Mouse (Mus musculus): ENCODE results near the gene Auh. TPM values are rescaled to one million over a fixed set of nuclear protein-coding genes. Genes with fewer than 3 reads are reported as not detected.

Gene Auh
- polyA plus RNA-seq, 1 experiment from 2014 or later, result 45.1 TPM

DNA sequence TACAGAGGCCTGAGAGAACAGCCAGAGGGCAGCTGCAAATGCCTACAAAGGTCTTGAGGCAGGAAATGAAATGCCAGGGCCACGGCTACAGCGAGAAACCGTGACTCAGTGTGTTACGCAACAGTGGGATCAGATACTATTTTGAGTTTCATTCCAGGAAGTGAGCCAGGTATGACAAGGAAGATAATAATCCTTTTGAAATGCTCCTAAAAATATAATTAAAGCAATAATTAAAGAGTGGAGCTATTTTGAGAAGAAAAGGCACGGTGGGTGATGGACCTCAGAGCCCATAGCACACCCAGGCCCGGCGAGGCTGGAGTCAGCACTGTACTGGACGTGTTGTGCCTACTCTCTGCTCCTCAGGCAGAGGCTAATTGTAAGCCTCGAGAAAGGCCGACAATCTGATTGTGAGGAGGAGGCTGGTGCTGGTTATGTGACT is 37.4 kb downstream of the Auh start:
- Histone ChIP-seq H3K27me3 (replicated peaks; ENCODE audit: control insufficient read depth, insufficient read depth, low read length) (no peaks in the 10 kb centered on the region), H3K9ac (ENCODE audit: low read depth, low read length) (no peak overlapping the region), H3K27ac (ENCODE audit: low read length) (peak overlapping the region; percentile 75), H3K4me1 (ENCODE audit: control insufficient read depth, insufficient read depth, low read length) (peaks cover 7% of the 10 kb centered on the region), H3K4me3 (ENCODE audit: low read length) (no peak overlapping the region), H3K4me2 (ENCODE audit: low read depth, low read length) (no peak overlapping the region), H3K36me3 (ENCODE audit: control insufficient read depth, insufficient read depth, low read length) (no peaks in the 10 kb centered on the region), H3K9me3 (ENCODE audit: control insufficient read depth, low read length) (no peaks in the 10 kb centered on the region)
- peak; percentile 91 for ATAC-seq
- WGBS, result 48% methylated on average over 10 of the region's 10 CpGs

GRCm38 (mm10) chr13:52890313-52890712 is 39.2 kb downstream of the Auh start:
- no peak for ATAC-seq
- Histone ChIP-seq H3K9ac (ENCODE audit: low read depth, low read length) (no peak overlapping the region), H3K36me3 (ENCODE audit: control insufficient read depth, insufficient read depth, low read length) (no peaks in the 10 kb centered on the region), H3K27me3 (replicated peaks; ENCODE audit: control insufficient read depth, insufficient read depth, low read length) (no peaks in the 10 kb centered on the region), H3K27ac (ENCODE audit: low read length) (no peak overlapping the region), H3K4me1 (ENCODE audit: control insufficient read depth, insufficient read depth, low read length) (peaks cover 7% of the 10 kb centered on the region), H3K4me3 (ENCODE audit: low read length) (no peak overlapping the region), H3K9me3 (ENCODE audit: control insufficient read depth, low read length) (no peaks in the 10 kb centered on the region), H3K4me2 (ENCODE audit: low read depth, low read length) (no peak overlapping the region)
- 80% methylated on average over 9 of the region's 9 CpGs for WGBS

DNA sequence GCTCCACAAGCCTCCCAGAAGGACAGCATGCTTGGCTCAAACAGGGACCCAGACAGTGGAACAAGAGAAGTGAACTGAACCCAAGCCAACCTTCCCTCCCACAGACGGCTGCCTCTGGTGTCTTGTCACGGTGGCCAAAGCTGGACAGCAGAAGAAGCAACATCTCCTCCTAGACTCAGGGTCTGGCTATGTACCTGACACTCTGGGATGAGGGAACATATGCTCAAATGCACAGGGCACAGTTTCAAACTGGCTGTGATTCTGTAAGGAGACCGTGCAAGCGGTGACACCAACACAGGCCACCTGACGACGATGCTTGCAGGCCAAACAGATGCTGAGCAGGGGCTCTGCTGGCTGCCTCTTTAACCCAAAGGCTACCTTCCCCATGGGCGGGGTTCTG is 42.7 kb downstream of the Auh start:
- no peaks in the 10 kb centered on the region for H3K27me3 ChIP-seq (replicated peaks; ENCODE audit: control insufficient read depth, insufficient read depth, low read length)
- peaks cover 2% of the 10 kb centered on the region; the same call in 1 of the 2 replicates for H3K4me1 ChIP-seq (ENCODE audit: control insufficient read depth, insufficient read depth, low read length)
- no peak for ATAC-seq
- H3K27ac ChIP-seq (ENCODE audit: low read length), result no peak overlapping the region
- whole genome bisulfite sequencing, result 86% methylated on average over 7 of the region's 7 CpGs
- no peak overlapping the region for H3K4me2 ChIP-seq (ENCODE audit: low read depth, low read length)
- H3K4me3 ChIP-seq (ENCODE audit: low read length), result no peak overlapping the region
- no peaks in the 10 kb centered on the region for H3K36me3 ChIP-seq (ENCODE audit: control insufficient read depth, insufficient read depth, low read length)
- H3K9me3 ChIP-seq (ENCODE audit: control insufficient read depth, low read length), result no peaks in the 10 kb centered on the region
- H3K9ac ChIP-seq (ENCODE audit: low read depth, low read length), result no peak overlapping the region

DNA sequence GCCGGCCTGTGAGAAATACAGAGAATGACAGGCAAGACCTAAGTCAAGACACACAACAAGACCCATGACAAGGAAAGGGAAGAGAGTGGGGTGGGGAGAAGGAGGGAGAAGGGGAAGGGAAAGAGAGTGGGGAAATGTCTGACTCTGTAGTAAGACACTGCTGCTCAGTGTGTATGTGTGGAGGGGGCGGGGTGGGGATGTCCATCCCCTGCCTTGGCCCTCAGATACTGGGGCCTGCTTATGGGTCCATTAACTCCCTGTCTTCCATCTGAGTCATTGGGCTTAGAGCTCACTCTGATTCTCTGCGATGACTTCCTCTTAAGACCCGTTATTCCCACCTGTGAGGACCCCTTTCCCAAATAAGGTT is 45.5 kb downstream of the Auh start:
- H3K9me3 ChIP-seq (ENCODE audit: control insufficient read depth, low read length), result no peaks in the 10 kb centered on the region
- no peak overlapping the region for H3K4me2 ChIP-seq (ENCODE audit: low read depth, low read length)
- WGBS, result 76% methylated on average over 4 of the region's 4 CpGs
- H3K4me3 ChIP-seq (ENCODE audit: low read length), result no peak overlapping the region
- H3K27ac ChIP-seq (ENCODE audit: low read length), result no peak overlapping the region
- no peak for ATAC-seq
- no peaks in the 10 kb centered on the region for H3K27me3 ChIP-seq (replicated peaks; ENCODE audit: control insufficient read depth, insufficient read depth, low read length)
- H3K36me3 ChIP-seq (ENCODE audit: control insufficient read depth, insufficient read depth, low read length), result no peaks in the 10 kb centered on the region; the same call in 1 of the 2 replicates
- no peaks in the 10 kb centered on the region for H3K4me1 ChIP-seq (ENCODE audit: control insufficient read depth, insufficient read depth, low read length)
- no peak overlapping the region for H3K9ac ChIP-seq (ENCODE audit: low read depth, low read length)

DNA sequence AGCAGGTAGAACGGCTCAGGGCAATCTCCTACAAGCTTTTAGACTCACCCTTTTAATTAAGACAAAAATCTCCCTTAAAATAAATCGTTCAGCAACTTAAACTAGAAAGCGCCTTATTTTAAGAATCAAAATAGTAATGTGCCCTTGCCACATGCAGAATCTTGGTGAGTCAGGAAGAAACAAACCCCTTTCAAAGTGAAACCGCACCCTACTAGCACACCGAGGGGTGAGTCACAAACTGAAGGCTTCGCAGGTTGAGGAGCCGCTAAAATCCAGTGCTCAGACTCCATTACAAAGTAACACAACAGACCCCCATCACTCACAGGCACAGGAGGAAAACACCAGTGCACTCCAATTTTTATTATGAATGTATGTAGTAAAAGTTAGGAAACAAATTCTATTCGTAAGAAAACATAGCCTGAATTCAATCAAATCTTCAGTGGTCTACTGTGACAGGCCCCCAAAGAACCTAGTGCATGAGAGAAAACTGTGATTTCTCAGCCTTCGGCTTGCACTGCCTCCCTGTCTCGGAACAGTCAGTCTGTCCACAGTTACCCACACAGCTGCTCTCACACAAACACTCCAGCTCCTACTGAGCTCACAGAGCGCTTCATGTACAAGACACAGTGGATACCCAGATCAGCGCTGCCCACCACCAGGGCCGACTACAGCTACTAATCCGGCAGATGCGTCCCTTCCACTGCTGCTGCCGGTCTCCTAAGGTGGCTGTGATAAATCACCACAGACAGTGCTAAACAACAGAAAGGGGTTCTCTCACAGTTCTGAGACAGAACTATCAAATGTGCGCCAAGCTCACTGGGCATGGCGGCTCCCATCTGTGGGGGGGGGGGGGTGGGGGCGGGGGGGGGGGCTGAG is 46.2 kb downstream of the Auh start:
- Histone ChIP-seq H3K4me3 (ENCODE audit: low read length) (no peak overlapping the region), H3K9me3 (ENCODE audit: control insufficient read depth, low read length) (no peaks in the 10 kb centered on the region), H3K27ac (ENCODE audit: low read length) (no peak overlapping the region), H3K27me3 (replicated peaks; ENCODE audit: control insufficient read depth, insufficient read depth, low read length) (no peaks in the 10 kb centered on the region), H3K36me3 (ENCODE audit: control insufficient read depth, insufficient read depth, low read length) (no peaks in the 10 kb centered on the region; the same call in 1 of the 2 replicates), H3K4me2 (ENCODE audit: low read depth, low read length) (no peak overlapping the region), H3K9ac (ENCODE audit: low read depth, low read length) (no peak overlapping the region), H3K4me1 (ENCODE audit: control insufficient read depth, insufficient read depth, low read length) (no peaks in the 10 kb centered on the region)
- ATAC-seq, result no peak
- WGBS, result 65% methylated on average over 18 of the region's 19 CpGs

GRCm38 (mm10) chr13:52880386-52880785 is 49.1 kb downstream of the Auh start:
- WGBS, result 63% methylated on average over 5 of the region's 5 CpGs
- no peak overlapping the region for H3K27ac ChIP-seq (ENCODE audit: low read length)
- ATAC-seq, result no peak
- no peaks in the 10 kb centered on the region; the same call in 1 of the 2 replicates for H3K36me3 ChIP-seq (ENCODE audit: control insufficient read depth, insufficient read depth, low read length)
- H3K27me3 ChIP-seq (replicated peaks; ENCODE audit: control insufficient read depth, insufficient read depth, low read length), result no peaks in the 10 kb centered on the region
- no peak overlapping the region for H3K4me3 ChIP-seq (ENCODE audit: low read length)
- H3K9me3 ChIP-seq (ENCODE audit: control insufficient read depth, low read length), result no peaks in the 10 kb centered on the region
- no peaks in the 10 kb centered on the region for H3K4me1 ChIP-seq (ENCODE audit: control insufficient read depth, insufficient read depth, low read length)
- H3K9ac ChIP-seq (ENCODE audit: low read depth, low read length), result no peak overlapping the region
- H3K4me2 ChIP-seq (ENCODE audit: low read depth, low read length), result no peak overlapping the region

DNA sequence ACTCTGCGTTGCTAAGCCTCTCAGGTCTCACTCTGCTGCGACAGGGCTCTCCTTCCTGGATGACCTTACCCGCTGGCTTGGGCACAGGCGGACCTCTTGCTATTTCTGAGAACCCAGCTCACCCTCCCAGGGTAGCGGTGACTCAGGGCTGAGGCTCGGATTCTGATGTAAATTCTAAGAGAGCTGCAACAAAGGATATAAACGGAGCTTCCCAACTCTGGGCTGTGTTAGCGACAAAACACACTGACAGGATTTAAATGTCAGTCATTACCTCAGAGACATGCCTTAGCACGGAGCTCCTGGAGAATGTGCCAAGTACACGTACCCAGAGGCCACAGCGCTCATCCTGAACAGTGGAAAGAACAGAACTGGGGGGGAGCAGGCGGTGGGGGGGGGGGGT is 49.6 kb downstream of the Auh start:
- Histone ChIP-seq H3K36me3 (ENCODE audit: control insufficient read depth, insufficient read depth, low read length) (no peaks in the 10 kb centered on the region; the same call in 1 of the 2 replicates), H3K4me1 (ENCODE audit: control insufficient read depth, insufficient read depth, low read length) (no peaks in the 10 kb centered on the region), H3K9ac (ENCODE audit: low read depth, low read length) (no peak overlapping the region), H3K9me3 (ENCODE audit: control insufficient read depth, low read length) (no peaks in the 10 kb centered on the region), H3K4me2 (ENCODE audit: low read depth, low read length) (no peak overlapping the region), H3K27ac (ENCODE audit: low read length) (no peak overlapping the region), H3K27me3 (replicated peaks; ENCODE audit: control insufficient read depth, insufficient read depth, low read length) (no peaks in the 10 kb centered on the region), H3K4me3 (ENCODE audit: low read length) (no peak overlapping the region)
- WGBS, result 67% methylated on average over 12 of the region's 12 CpGs
- ATAC-seq, result no peak

DNA sequence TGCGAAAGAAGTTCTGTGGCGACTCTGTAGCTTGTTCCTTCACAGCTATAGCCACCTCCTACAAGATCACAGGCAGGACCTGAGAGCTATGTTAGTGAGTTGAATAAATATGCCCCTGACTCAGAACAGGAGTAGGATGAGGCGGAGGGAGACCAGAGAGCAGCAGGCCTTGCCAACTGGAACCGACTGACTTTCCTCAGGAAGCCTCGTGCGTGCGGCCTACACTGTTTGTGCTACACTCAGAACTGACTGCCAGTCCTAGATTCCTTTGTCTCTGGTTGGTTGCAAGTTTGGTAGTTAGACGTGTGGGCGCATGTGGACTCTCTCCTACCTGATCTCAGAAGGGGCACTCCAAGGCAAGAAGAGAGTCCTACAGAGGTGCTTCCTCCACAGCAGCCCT is 50.2 kb downstream of the Auh start:
- Histone ChIP-seq H3K36me3 (ENCODE audit: control insufficient read depth, insufficient read depth, low read length) (no peaks in the 10 kb centered on the region; the same call in 1 of the 2 replicates), H3K9me3 (ENCODE audit: control insufficient read depth, low read length) (no peaks in the 10 kb centered on the region), H3K27me3 (replicated peaks; ENCODE audit: control insufficient read depth, insufficient read depth, low read length) (no peaks in the 10 kb centered on the region), H3K9ac (ENCODE audit: low read depth, low read length) (0 out of 2 replicates have a peak overlapping the region, but pooled peaks have one; percentile 1), H3K4me1 (ENCODE audit: control insufficient read depth, insufficient read depth, low read length) (no peaks in the 10 kb centered on the region), H3K27ac (ENCODE audit: low read length) (no peak overlapping the region), H3K4me2 (ENCODE audit: low read depth, low read length) (no peak overlapping the region), H3K4me3 (ENCODE audit: low read length) (no peak overlapping the region)
- no peak for ATAC-seq
- 78% methylated on average over 9 of the region's 9 CpGs for WGBS

GRCm38 (mm10) chr13:52878823-52879222 is 50.7 kb downstream of the Auh start:
- H3K9me3 ChIP-seq (ENCODE audit: control insufficient read depth, low read length), result no peaks in the 10 kb centered on the region
- no peak overlapping the region for H3K4me3 ChIP-seq (ENCODE audit: low read length)
- 77% methylated on average over 7 of the region's 7 CpGs for WGBS
- H3K36me3 ChIP-seq (ENCODE audit: control insufficient read depth, insufficient read depth, low read length), result no peaks in the 10 kb centered on the region; the same call in 1 of the 2 replicates
- H3K4me2 ChIP-seq (ENCODE audit: low read depth, low read length), result no peak overlapping the region
- H3K27me3 ChIP-seq (replicated peaks; ENCODE audit: control insufficient read depth, insufficient read depth, low read length), result no peaks in the 10 kb centered on the region
- no peak for ATAC-seq
- 0 out of 2 replicates have a peak overlapping the region, but pooled peaks have one; percentile 1 for H3K9ac ChIP-seq (ENCODE audit: low read depth, low read length)
- H3K4me1 ChIP-seq (ENCODE audit: control insufficient read depth, insufficient read depth, low read length), result no peaks in the 10 kb centered on the region
- no peak overlapping the region for H3K27ac ChIP-seq (ENCODE audit: low read length)

Measured in intestine, embryonic 16.5 days (tissue).